Mouse (Mus musculus): ENCODE measurements at regions not wholly inside any gene's neighbourhood (a gene's known extent, or its start where the extent isn't known, plus 50 kb on each side); places are given as distances from the start of the nearest gene placed in this dataset.

DNA sequence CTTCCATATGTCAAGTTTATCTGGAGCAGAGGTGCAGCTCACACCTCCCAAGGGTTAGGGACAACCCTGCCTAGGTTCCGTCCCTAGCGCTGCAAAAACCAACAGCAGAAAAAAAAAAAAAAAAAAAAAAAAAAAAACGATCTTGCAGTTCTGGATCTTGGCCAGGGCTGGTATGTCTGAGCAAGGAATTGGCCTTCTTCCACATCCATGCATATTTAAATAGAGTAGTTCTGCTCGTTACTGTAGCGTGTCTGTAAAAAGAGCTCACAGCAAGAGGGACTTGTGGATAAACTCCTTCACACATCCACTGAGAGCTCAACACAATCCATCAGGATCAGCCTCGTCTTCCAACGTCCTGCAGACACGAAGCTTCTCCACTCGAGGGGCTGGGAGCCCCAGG lies 639.4 kb upstream of the Adam5 start:
- DNase-seq (ENCODE audit: low spot score in 2 of 2) = no peak

DNA sequence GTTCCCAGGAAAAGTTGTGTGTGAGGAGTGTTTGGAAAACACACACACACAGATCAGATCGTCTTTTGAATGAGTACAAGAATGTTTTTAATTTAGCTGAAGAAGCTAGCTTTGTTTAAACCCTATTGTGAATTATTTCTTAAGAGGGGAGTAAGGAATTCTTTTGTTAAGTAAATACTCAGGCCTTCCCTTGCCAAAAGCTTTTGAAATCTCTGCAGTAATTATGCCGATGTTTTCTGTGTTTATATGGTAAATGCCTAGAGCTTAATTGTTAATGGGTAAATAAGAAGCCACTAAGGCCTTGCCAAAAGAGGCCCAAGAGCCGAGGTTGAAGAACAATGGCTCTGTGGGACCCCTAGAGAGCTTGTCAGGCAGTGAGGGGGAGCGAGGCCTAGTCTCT lies 638.3 kb upstream of the Adam5 start:
- DNase-seq (ENCODE audit: low spot score in 2 of 2) = no peak

GRCm38 (mm10) chr8:25455644-25456043 lies 631.5 kb upstream of the Adam5 start:
- DNase-seq (ENCODE audit: low spot score in 2 of 2) = no peak

- DNase-seq (ENCODE audit: low spot score in 2 of 2) = no peak
Observed at GRCm38 (mm10) chr8:25454972-25455371, 630.8 kb upstream of the Adam5 start.

GRCm38 (mm10) chr8:25453826-25454225 lies 629.7 kb upstream of the Adam5 start:
- DNase-seq (ENCODE audit: low spot score in 2 of 2) = no peak

DNA sequence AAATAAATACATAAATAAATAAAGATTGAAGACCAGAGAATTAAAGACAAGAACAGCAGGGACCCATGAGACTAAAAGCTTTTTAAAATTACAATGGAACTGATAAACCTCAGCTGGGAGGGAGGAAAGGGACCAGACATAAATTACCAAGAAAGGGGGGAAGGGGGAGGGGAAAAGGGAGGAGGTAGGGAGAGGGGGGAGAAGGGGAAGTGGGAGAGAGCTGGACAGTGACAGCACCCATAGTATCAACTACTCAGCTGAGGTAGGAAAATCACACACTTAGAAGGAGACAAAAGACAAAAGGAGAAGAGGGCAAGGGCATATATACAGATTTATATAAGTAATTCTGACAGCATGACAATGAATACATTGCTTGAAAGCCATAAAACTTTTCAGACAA lies 626.4 kb upstream of the Adam5 start:
- no peak for DNase-seq (ENCODE audit: low spot score in 2 of 2)

- no peak for DNase-seq (ENCODE audit: low spot score in 2 of 2)
Observed at GRCm38 (mm10) chr8:25449590-25449989, 625.4 kb upstream of the Adam5 start.

GRCm38 (mm10) chr8:25447900-25448299 lies 623.7 kb upstream of the Adam5 start:
- no peak for DNase-seq (ENCODE audit: low spot score in 2 of 2)

GRCm38 (mm10) chr8:25445968-25446367 lies 621.8 kb upstream of the Adam5 start:
- no peak for DNase-seq (ENCODE audit: low spot score in 2 of 2)

DNA sequence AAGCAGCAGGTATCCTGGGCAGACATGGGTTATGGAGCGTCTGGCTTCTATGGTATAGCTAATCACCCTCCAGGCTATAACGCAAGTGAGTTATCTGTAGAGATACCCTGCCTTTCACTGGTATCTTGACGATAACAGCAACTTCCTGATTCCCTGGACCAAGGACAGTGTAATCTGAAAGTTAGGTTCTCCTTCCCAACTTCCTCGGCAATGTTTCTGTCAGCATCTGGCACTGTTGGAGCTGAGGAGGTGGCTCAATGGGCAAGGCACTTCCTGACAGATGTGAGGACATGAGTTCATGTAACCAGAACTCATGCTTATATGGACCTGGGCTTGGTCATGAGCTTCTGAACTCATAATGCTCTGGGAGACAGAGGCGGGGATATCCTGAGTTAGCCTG lies 620.9 kb upstream of the Adam5 start:
- no peak for DNase-seq (ENCODE audit: low spot score in 2 of 2)

GRCm38 (mm10) chr8:25443552-25443951 lies 619.4 kb upstream of the Adam5 start:
- no peak for DNase-seq (ENCODE audit: low spot score in 2 of 2)

DNA sequence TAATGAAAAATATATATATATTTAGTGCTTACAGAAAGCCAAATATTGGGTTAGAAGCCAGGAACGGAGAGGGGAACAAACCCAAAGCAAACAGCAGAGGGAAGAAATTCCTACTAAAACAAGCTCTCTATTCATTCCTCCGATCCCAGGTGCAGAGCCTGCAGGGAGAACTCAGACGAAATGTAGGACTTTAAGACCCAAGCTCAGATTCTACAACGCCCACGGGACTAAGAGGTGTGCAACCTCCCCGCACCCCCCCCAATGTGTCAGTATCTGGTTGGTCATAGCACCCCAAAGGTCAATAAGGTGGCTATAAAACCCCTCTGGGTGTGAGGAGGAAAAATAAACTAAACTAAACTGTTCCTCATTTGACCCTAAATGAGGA lies 616.9 kb upstream of the Adam5 start:
- no peak for DNase-seq (ENCODE audit: low spot score in 2 of 2)

- DNase-seq (ENCODE audit: low spot score in 2 of 2) = peak; percentile 8 to 25
Observed at GRCm38 (mm10) chr8:25440391-25441056, 616.4 kb upstream of the Adam5 start.

GRCm38 (mm10) chr8:25439971-25440370 lies 615.8 kb upstream of the Adam5 start:
- DNase-seq (ENCODE audit: low spot score in 2 of 2) = no peak

- no peak for DNase-seq (ENCODE audit: low spot score in 2 of 2)
Observed at GRCm38 (mm10) chr8:25438021-25438620, 614.0 kb upstream of the Adam5 start.

GRCm38 (mm10) chr8:25437178-25437577 lies 613.0 kb upstream of the Adam5 start:
- no peak for DNase-seq (ENCODE audit: low spot score in 2 of 2)

DNA sequence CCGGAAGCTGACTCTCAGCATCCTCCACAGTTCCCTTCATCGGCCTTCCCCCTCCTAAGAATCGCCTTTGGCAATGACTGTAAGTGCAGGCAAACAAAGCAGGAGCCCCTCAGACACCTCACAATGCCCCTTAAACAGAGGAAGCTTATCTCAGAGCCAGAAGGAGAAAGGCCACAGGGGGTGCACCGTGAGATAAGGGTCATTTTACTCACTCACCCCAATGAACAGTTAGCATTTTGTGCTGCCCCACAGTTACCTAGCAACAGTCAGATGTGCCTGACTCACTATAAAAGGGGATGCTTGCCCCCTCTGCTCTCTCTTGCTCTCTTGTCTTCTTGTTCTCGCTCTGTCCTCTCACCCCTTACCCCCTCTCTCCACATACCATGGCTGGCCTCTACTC lies 606.4 kb upstream of the Adam5 start:
- DNase-seq (ENCODE audit: low spot score in 2 of 2) = no peak

DNA sequence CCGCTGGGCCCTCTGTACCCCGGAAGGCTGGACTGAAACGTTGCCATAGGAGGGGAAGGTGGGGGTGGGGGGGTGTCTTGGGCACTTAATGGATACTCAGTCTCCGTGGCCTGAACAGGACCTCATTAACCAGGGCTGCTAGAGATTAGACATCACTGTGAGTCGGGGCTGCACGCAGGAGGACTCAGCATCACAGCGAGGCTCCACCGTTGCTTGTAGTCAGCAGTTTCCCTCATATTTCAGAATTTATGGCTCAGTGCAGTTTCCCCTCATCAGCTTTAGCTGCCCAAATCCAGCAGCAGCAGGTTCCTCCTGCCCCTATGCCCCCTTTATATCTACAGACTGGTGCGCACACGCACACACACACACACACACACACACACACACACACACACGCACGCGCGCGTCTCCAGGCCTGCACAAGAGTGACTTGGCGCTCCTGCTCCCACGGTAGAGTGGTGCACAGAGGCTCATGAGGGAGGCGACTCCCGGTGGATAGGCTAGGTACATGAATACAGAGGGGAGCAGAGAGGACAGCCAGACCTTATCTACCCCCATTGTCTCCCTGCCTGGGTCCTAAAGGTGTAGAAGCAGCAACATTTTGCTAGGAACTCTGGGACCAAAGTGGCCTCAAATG lies 605.8 kb upstream of the Adam5 start:
- no peak for DNase-seq (ENCODE audit: low spot score in 2 of 2)

GRCm38 (mm10) chr8:25428761-25429160 lies 604.6 kb upstream of the Adam5 start:
- DNase-seq (ENCODE audit: low spot score in 2 of 2) = no peak

GRCm38 (mm10) chr8:25426207-25426606 lies 602.0 kb upstream of the Adam5 start:
- DNase-seq (ENCODE audit: low spot score in 2 of 2) = no peak

- no peak for DNase-seq (ENCODE audit: low spot score in 2 of 2)
Observed at GRCm38 (mm10) chr8:25421478-25421877, 597.3 kb upstream of the Adam5 start.

DNA sequence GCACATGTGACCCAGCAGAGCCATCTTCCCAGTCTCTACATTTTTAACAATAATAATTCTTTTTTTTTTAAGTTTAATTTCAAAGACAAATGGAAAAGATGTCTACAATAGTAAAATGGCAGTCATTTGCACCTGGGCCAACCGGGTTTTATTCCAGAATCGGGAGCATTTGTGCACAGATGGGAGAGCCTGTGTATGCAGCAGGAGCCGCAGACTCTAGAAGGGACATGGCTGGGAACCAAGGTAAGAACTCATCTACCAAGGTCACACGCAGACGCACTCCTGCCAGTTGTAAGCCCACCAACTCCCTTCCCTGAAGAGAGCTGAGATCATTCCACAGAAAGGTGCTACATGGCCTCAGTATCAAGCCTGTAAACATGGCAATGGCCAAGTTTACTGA lies 586.4 kb upstream of the Adam5 start:
- no peak for DNase-seq (ENCODE audit: low spot score in 2 of 2)

- no peak for DNase-seq (ENCODE audit: low spot score in 2 of 2)
Observed at GRCm38 (mm10) chr8:25407862-25408261, 583.7 kb upstream of the Adam5 start.

All from urinary bladder, adult 18-20 months (tissue).